Mouse (Mus musculus): ENCODE measurements around the gene Myo10. TPM values are rescaled to one million over a fixed set of nuclear protein-coding genes. Genes with fewer than 3 reads are reported as not detected.

The Myo10 gene
- polyA plus RNA-seq, 1 experiment from 2014 or later, result 5.9 TPM

DNA sequence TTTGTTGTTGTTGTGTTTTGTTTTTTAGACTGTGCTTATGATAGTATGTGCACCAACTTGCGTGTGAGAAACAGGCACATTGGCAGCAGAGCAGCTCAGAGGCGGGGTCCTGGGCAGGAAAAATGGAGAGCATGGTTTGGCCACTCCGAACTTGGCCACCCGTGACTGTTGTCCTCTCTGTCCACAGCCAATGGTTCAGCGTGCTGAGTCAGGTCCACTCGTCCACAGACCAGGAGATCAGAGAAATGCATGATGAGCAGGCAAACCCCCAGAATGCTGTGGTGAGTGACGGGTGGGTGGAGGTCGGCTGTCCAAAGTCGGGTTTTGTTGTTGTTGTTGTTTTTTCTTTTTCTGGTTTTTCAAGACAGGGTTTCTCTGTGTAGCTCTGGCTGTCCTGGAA, 173.2 kb downstream of the Myo10 start:
- 80% methylated on average over 9 of the region's 9 CpGs for WGBS (ENCODE audit: insufficient replicate concordance)
- no peaks in the 10 kb centered on the region for H3K27me3 ChIP-seq (ENCODE audit: insufficient read depth, low read length)
- H3K4me2 ChIP-seq (ENCODE audit: low read depth, low read length), result no peak overlapping the region
- ATAC-seq, result no peak
- TF ChIP-seq EP300 (IDR thresholded peaks at IDR 0.05; ENCODE audit: low read depth) (no peak), CTCF (IDR thresholded peaks at IDR 0.05; ENCODE audit: low read depth) (no peak)
- H3K36me3 ChIP-seq (replicated peaks; ENCODE audit: insufficient read depth, low read length), result peaks cover 35% of the 10 kb centered on the region
- no peak overlapping the region for H3K4me3 ChIP-seq (ENCODE audit: low read depth, low read length)
- H3K9me3 ChIP-seq (ENCODE audit: low read length), result no peaks in the 10 kb centered on the region
- H3K27ac ChIP-seq (ENCODE audit: low read depth), result no peak overlapping the region
- no peak overlapping the region for H3K9ac ChIP-seq (replicated peaks)
- no peak for DNase-seq
- no peaks in the 10 kb centered on the region for H3K4me1 ChIP-seq (ENCODE audit: insufficient read depth)

DNA sequence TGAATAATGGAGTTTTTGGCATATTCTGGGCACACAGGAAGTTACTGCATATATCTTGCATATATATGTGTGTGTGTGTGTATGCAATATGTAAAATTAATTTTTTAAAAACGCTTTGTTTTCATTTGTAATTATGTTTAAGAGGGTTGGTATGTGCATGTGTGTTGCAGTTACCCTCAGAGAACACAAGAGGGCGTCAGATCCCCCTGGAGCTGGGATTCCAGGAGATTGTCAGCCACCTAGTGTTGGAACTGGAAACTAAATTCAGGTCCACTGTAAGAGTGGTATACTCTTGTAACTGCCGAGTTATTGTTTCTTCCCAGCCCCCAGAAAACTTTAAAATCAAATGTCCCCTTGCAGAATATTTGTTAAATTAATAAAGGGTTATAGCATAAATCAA, 174.0 kb downstream of the Myo10 start:
- no peak for DNase-seq
- no peak for ATAC-seq
- no peaks in the 10 kb centered on the region for H3K9me3 ChIP-seq (ENCODE audit: low read length)
- H3K27me3 ChIP-seq (ENCODE audit: insufficient read depth, low read length), result no peaks in the 10 kb centered on the region
- 54% methylated on average over 3 of the region's 3 CpGs for WGBS (ENCODE audit: insufficient replicate concordance)
- H3K9ac ChIP-seq (replicated peaks), result no peak overlapping the region
- no peak overlapping the region for H3K4me2 ChIP-seq (ENCODE audit: low read depth, low read length)
- peaks cover 43% of the 10 kb centered on the region for H3K36me3 ChIP-seq (replicated peaks; ENCODE audit: insufficient read depth, low read length)
- no peak overlapping the region for H3K27ac ChIP-seq (ENCODE audit: low read depth)
- H3K4me3 ChIP-seq (ENCODE audit: low read depth, low read length), result no peak overlapping the region
- TF ChIP-seq EP300 (IDR thresholded peaks at IDR 0.05; ENCODE audit: low read depth) (no peak), CTCF (IDR thresholded peaks at IDR 0.05; ENCODE audit: low read depth) (peak; percentile 83)
- no peaks in the 10 kb centered on the region for H3K4me1 ChIP-seq (ENCODE audit: insufficient read depth)

DNA sequence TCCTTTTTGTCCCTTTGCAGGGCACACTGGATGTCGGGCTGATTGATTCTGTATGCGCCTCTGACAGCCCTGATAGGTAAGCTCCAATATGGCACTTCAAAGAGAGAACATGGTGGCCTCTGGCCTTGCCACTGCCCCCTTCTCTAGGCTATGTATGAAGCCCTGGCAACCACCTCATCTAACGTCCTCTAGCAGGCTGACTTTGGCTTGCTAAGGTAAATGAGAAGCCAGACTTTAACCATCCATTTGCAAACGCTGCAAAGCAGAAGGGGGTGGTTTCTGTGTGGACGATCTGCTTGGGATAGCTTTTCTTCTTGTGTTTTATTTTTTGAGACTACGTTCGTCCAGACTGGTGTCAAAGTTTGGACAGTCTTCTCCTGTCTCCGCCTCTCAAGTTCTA, 174.9 kb downstream of the Myo10 start:
- WGBS (ENCODE audit: insufficient replicate concordance), result 70% methylated on average over 8 of the region's 8 CpGs
- Histone ChIP-seq H3K9ac (replicated peaks) (no peak overlapping the region), H3K27ac (ENCODE audit: low read depth) (no peak overlapping the region), H3K4me3 (ENCODE audit: low read depth, low read length) (no peak overlapping the region), H3K4me1 (ENCODE audit: insufficient read depth) (no peaks in the 10 kb centered on the region), H3K36me3 (replicated peaks; ENCODE audit: insufficient read depth, low read length) (peaks cover 46% of the 10 kb centered on the region), H3K9me3 (ENCODE audit: low read length) (no peaks in the 10 kb centered on the region), H3K4me2 (ENCODE audit: low read depth, low read length) (no peak overlapping the region), H3K27me3 (ENCODE audit: insufficient read depth, low read length) (no peaks in the 10 kb centered on the region)
- ATAC-seq (no peak), DNase-seq (no peak)
- TF ChIP-seq EP300 (IDR thresholded peaks at IDR 0.05; ENCODE audit: low read depth), result no peak
- no peak for TF ChIP-seq CTCF (IDR thresholded peaks at IDR 0.05; ENCODE audit: low read depth)

DNA sequence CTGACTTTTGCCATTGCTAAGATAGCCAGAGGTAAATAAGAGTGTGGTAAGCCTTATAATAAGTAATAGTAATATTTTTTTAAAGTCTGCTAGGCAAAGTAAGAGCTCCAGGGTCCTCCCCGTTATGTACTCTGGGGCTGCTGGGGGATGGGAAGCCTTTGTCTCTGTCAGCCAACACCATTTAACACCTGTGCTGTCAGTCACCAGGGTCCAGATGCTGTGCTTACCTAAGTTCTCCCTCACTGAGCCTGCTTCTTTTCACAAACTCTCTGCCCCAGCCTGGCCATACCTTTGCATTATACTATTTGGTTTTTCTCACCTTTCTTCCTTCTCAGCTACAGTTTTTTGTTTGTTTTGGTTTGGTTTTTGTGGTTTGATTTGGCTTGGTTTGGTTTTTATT, 175.6 kb downstream of the Myo10 start:
- Histone ChIP-seq H3K4me2 (ENCODE audit: low read depth, low read length) (no peak overlapping the region), H3K27me3 (ENCODE audit: insufficient read depth, low read length) (no peaks in the 10 kb centered on the region), H3K4me3 (ENCODE audit: low read depth, low read length) (no peak overlapping the region), H3K36me3 (replicated peaks; ENCODE audit: insufficient read depth, low read length) (peaks cover 45% of the 10 kb centered on the region), H3K27ac (ENCODE audit: low read depth) (no peak overlapping the region), H3K4me1 (ENCODE audit: insufficient read depth) (no peaks in the 10 kb centered on the region), H3K9me3 (ENCODE audit: low read length) (no peaks in the 10 kb centered on the region), H3K9ac (replicated peaks) (no peak overlapping the region)
- DNase-seq (no peak), ATAC-seq (no peak)
- TF ChIP-seq CTCF (IDR thresholded peaks at IDR 0.05; ENCODE audit: low read depth) (no peak), EP300 (IDR thresholded peaks at IDR 0.05; ENCODE audit: low read depth) (no peak)
- WGBS (ENCODE audit: insufficient replicate concordance), result 86% methylated on average over 1 of the region's 1 CpGs

DNA sequence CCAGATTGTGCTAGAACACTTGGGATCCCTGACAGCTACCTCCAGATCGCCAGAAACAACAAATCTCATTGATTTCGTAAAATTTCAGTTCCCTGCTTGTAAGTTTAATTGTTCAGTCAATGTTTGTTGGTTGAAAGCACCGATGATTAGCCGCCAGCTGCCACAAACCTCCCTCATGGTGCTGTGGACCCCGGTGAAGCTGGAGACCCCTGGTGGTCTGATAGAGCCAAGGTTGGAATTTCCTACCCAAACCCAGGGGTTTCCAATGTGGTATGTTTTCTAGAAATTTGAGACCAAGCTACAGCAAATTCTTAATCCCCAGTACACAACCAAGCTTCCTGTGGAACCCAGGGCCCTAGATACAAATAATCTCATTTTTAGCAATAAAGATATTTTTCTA, 179.4 kb downstream of the Myo10 start:
- no peak overlapping the region for H3K4me2 ChIP-seq (ENCODE audit: low read depth, low read length)
- peaks cover 40% of the 10 kb centered on the region for H3K36me3 ChIP-seq (replicated peaks; ENCODE audit: insufficient read depth, low read length)
- no peak for DNase-seq
- H3K27me3 ChIP-seq (ENCODE audit: insufficient read depth, low read length), result no peaks in the 10 kb centered on the region
- 78% methylated on average over 5 of the region's 5 CpGs for WGBS (ENCODE audit: insufficient replicate concordance)
- no peaks in the 10 kb centered on the region for H3K4me1 ChIP-seq (ENCODE audit: insufficient read depth)
- H3K27ac ChIP-seq (ENCODE audit: low read depth), result no peak overlapping the region
- no peak overlapping the region for H3K4me3 ChIP-seq (ENCODE audit: low read depth, low read length)
- ATAC-seq, result no peak
- H3K9me3 ChIP-seq (ENCODE audit: low read length), result no peaks in the 10 kb centered on the region
- H3K9ac ChIP-seq (replicated peaks), result no peak overlapping the region
- no peak for TF ChIP-seq EP300 (IDR thresholded peaks at IDR 0.05; ENCODE audit: low read depth)
- TF ChIP-seq CTCF (IDR thresholded peaks at IDR 0.05; ENCODE audit: low read depth), result no peak

DNA sequence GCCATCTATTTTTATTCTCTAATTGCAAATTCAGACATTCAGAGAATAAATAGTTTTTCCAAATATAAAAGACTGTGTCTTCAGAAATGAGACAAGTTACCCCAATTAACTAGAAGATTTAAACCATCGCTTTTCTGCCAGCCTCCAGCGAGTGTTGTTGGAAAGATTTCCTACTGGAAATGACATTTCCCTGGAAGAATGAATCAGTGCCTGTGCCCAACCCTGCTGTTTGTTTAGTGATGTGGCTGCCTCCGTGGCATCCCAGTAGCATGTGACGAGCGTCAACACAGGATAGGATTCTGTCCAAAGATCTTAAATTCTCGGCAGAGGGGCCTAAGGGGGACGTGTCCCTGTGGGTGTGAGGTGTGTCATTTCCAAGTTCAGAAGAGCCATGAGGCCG, 179.9 kb downstream of the Myo10 start:
- peaks cover 42% of the 10 kb centered on the region for H3K36me3 ChIP-seq (replicated peaks; ENCODE audit: insufficient read depth, low read length)
- H3K9ac ChIP-seq (replicated peaks), result no peak overlapping the region
- WGBS (ENCODE audit: insufficient replicate concordance), result 83% methylated on average over 8 of the region's 8 CpGs
- no peaks in the 10 kb centered on the region for H3K9me3 ChIP-seq (ENCODE audit: low read length)
- H3K27ac ChIP-seq (ENCODE audit: low read depth), result no peak overlapping the region
- DNase-seq (no peak), ATAC-seq (no peak)
- H3K4me3 ChIP-seq (ENCODE audit: low read depth, low read length), result no peak overlapping the region
- no peak overlapping the region for H3K4me2 ChIP-seq (ENCODE audit: low read depth, low read length)
- no peaks in the 10 kb centered on the region for H3K4me1 ChIP-seq (ENCODE audit: insufficient read depth)
- no peak for TF ChIP-seq CTCF (IDR thresholded peaks at IDR 0.05; ENCODE audit: low read depth)
- no peak for TF ChIP-seq EP300 (IDR thresholded peaks at IDR 0.05; ENCODE audit: low read depth)
- no peaks in the 10 kb centered on the region for H3K27me3 ChIP-seq (ENCODE audit: insufficient read depth, low read length)

DNA sequence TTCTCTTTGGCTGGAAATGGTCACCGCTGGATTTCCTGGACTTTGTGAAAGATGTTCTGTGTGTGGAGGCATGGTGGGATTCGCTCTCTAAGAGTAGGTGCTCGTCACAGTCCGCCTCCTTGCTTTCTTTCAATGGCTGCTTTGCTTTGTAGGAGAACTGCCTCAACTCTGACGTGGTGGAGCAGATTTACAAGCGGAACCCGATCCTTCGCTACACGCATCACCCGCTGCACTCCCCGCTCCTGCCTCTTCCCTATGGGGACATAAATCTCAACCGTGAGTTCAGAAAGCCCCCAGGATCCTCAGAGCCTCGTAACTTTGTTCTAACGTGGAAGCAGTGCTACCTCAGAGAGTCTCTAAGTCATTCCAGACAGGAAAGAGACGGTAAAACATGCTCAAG, 180.8 kb downstream of the Myo10 start:
- Histone ChIP-seq H3K36me3 (replicated peaks; ENCODE audit: insufficient read depth, low read length) (peaks cover 46% of the 10 kb centered on the region), H3K4me3 (ENCODE audit: low read depth, low read length) (no peak overlapping the region), H3K9me3 (ENCODE audit: low read length) (no peaks in the 10 kb centered on the region), H3K9ac (replicated peaks) (no peak overlapping the region), H3K4me2 (ENCODE audit: low read depth, low read length) (no peak overlapping the region), H3K27me3 (ENCODE audit: insufficient read depth, low read length) (no peaks in the 10 kb centered on the region), H3K27ac (ENCODE audit: low read depth) (no peak overlapping the region), H3K4me1 (ENCODE audit: insufficient read depth) (no peaks in the 10 kb centered on the region)
- ATAC-seq, result no peak
- no peak for DNase-seq
- no peak for TF ChIP-seq CTCF (IDR thresholded peaks at IDR 0.05; ENCODE audit: low read depth)
- TF ChIP-seq EP300 (IDR thresholded peaks at IDR 0.05; ENCODE audit: low read depth), result no peak
- 88% methylated on average over 15 of the region's 15 CpGs for WGBS (ENCODE audit: insufficient replicate concordance)
